Mouse (Mus musculus) left cerebral cortex, adult 9 months (tissue): Measurements from ENCODE around the gene 1700019D03Rik.
"Not testable (repeated sequence)": the region's sequence is repeated elsewhere in the genome, so short reads cannot be mapped to it uniquely, and the experiment has no call there.

ENCODE experiments used
- DNase-seq, 2 experiments: peaks; one replicate each; pipeline ENCODE4 v3.0.0; 2022; ENCODE audit warnings: low spot score in 2 of 2

1700019D03Rik gene

GRCm38 (mm10) chr1:52955102-52955501 is 64.9 kb downstream of the 1700019D03Rik start:
- DNase-seq = peak in 1 of 2 experiments; percentile 59

GRCm38 (mm10) chr1:52954456-52954855 is 65.5 kb downstream of the 1700019D03Rik start:
- no peak for DNase-seq

- DNase-seq = no peak
These were observed 66.4 kb downstream of the 1700019D03Rik start for GRCm38 (mm10) chr1:52953548-52953947.

- no peak for DNase-seq
These were observed 67.2 kb downstream of the 1700019D03Rik start for GRCm38 (mm10) chr1:52952551-52953397.

GRCm38 (mm10) chr1:52952143-52952542 is 67.8 kb downstream of the 1700019D03Rik start:
- DNase-seq = peak in 1 of 2 experiments; percentile 33

GRCm38 (mm10) chr1:52951146-52951868 is 68.7 kb downstream of the 1700019D03Rik start:
- DNase-seq = no peak

GRCm38 (mm10) chr1:52947895-52948294 is 72.1 kb downstream of the 1700019D03Rik start:
- no peak for DNase-seq

- DNase-seq = no peak
These were observed 81.0 kb downstream of the 1700019D03Rik start for GRCm38 (mm10) chr1:52939021-52939420.

- no peak for DNase-seq
These were observed 85.5 kb downstream of the 1700019D03Rik start for GRCm38 (mm10) chr1:52934494-52934893.

GRCm38 (mm10) chr1:52924482-52924881 is 95.5 kb downstream of the 1700019D03Rik start:
- not testable (repeated sequence) for DNase-seq

GRCm38 (mm10) chr1:52918897-52919296 is 101.1 kb downstream of the 1700019D03Rik start:
- DNase-seq = not testable (repeated sequence)

GRCm38 (mm10) chr1:52916655-52917054 is 103.3 kb downstream of the 1700019D03Rik start:
- no peak for DNase-seq

- DNase-seq = no peak
These were observed 110.2 kb downstream of the 1700019D03Rik start for GRCm38 (mm10) chr1:52909783-52910182.

GRCm38 (mm10) chr1:52884208-52884607 is 135.8 kb downstream of the 1700019D03Rik start:
- DNase-seq = no peak
